Mouse (Mus musculus) left cerebral cortex, postnatal 25 days (tissue): ENCODE data around the gene Hmox2. TPM values are rescaled to one million over a fixed set of nuclear protein-coding genes. Genes with fewer than 3 reads are reported as not detected.

Experiments
- DNase-seq, 2 experiments: peaks; one replicate each; pipeline ENCODE4 v3.0.0; 2022; ENCODE audit warnings: low spot score in 2 of 2, mixed read lengths in 1 of 2
- intact Hi-C: fragments of 180-260 bp; cut with DNase I; formaldehyde crosslinking; loops from one replicate; pipeline ENCODE4 v1.15.1; 2025
- total RNA-seq, 2 experiments: library from RNA; stranded (reverse); gene quantifications; 2 replicates each; pipeline ENCODE4 v1.2.3; 2021

Hmox2 gene
- total RNA-seq, 2 experiments from 2014 or later: 79.0 to 80.3 TPM

GRCm38 (mm10) chr16:4777171-4777904 lies 51.2 kb downstream of the Hmox2 start:
- DNase-seq: no peak
- intact Hi-C loops: no loop called here

- DNase-seq: peak in 1 of 2 experiments; percentile 45
- intact Hi-C loops: no loop called here
Measured at GRCm38 (mm10) chr16:4777905-4778609, 51.9 kb downstream of the Hmox2 start.

GRCm38 (mm10) chr16:4778940-4779339 lies 52.8 kb downstream of the Hmox2 start:
- no peak for DNase-seq
- intact Hi-C loops: no loop called here

- intact Hi-C loops: no loop called here
- DNase-seq: peak; percentile 46 to 93
Measured at GRCm38 (mm10) chr16:4781524-4782196, 55.5 kb downstream of the Hmox2 start.

- no peak for DNase-seq
- intact Hi-C loops: no loop called here
Measured at GRCm38 (mm10) chr16:4782515-4782914, 56.4 kb downstream of the Hmox2 start.

DNA sequence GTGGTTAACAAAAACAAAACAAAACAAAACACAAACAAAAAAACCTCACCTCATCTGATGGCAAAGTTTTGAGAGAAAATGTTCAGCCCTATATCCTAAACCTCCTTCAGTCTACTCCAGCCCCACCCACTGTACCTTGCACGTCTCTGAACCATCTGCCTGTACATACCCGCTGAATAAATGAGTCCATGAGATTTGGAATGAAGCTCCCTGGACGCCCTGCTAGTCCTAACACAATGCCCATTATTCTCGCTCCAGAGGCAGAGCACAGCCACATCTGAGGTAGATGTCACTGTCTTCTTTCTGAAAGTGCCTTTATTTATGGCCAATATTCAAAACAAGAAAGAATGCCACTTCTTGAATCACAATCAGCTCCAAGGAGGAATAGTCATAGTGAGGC lies 59.5 kb downstream of the Hmox2 start:
- intact Hi-C loops: no loop called here
- DNase-seq: no peak

DNA sequence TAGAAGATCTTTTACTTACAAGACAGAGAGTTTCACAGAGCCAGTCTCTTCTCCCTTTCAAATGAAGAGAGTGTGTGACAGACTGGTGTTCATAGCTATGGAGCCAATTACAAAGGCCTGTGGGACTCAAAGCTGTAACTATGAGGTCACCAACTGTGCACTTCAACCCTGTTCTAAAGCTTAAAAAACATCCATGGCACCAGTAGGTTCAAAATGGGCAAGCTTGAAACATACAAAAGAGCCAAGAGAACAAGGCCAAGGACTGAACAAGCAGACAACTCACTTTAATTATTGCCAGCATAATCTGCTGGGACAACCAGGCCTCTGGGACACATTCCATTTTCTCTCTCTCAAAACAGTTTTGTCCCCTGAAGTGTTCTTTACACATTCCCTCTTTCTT lies 62.0 kb downstream of the Hmox2 start:
- intact Hi-C loops: no loop called here

GRCm38 (mm10) chr16:4789311-4789768 lies 63.2 kb downstream of the Hmox2 start:
- no peak for DNase-seq
- intact Hi-C loops: no loop called here

More for the DNA sequence above, 62.0 kb downstream of the Hmox2 start:
- no peak for DNase-seq

GRCm38 (mm10) chr16:4789810-4790559 lies 63.8 kb downstream of the Hmox2 start, which contains the start of gene Cdip1:
Gene Cdip1 (minus strand): TSS chr16:4790292.
- peak; percentile 96 to 97 for DNase-seq
- intact Hi-C loops: loop anchor here (5.0 kb wide), 1 partner anchor 98 kb away; no protein-coding TSS in a partner anchor

GRCm38 (mm10) chr16:4791332-4791731 lies 65.2 kb downstream of the Hmox2 start:
- intact Hi-C loops: loop anchor here (5.0 kb wide), 1 partner anchor 99 kb away; no protein-coding TSS in a partner anchor
- DNase-seq: no peak

DNA sequence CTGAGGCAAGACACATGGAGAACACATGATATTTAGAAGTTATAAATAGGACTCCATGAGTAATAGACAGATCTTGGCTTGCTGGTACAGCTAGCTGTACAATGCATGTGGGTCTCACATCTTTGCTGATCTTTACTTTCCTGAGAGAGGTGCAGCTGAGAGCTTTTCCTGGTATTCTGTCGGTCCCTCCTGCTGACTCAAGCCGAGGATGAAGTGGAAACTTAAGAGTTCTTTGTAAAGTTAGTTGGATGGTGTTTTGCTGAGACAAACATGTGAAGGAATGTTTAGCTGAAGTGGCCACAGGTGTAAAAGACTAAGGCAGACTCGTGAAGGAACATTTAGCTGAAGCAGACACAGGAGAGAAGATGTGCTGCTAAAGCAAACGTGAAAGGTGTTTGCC lies 70.5 kb downstream of the Hmox2 start:
- intact Hi-C loops: no loop called here

More for the DNA sequence above, 70.5 kb downstream of the Hmox2 start:
- DNase-seq: no peak

Other genes starting within 250 kb of the Hmox2 start
- gene Srl, start 184.5 kb upstream of the Hmox2 start, total RNA-seq: 1 to 10 TPM; 9.1 to 9.5 TPM
- 1 to 10 TPM; 2.9 to 3.5 TPM for gene Tfap4, start 166.5 kb upstream of the Hmox2 start, total RNA-seq
- 10 to 100 TPM; 11.7 to 12.4 TPM for gene Glis2, start 131.6 kb upstream of the Hmox2 start, total RNA-seq
- gene Pam16, start 101.4 kb upstream of the Hmox2 start, total RNA-seq: 10 to 100 TPM; 67.5 to 92.8 TPM
- gene Vasn, start 86.4 kb upstream of the Hmox2 start, total RNA-seq: 1 to 10 TPM; 7.5 to 9.9 TPM
- 10 to 100 TPM; 62.2 to 63.3 TPM for gene Dnaja3, start 86.4 kb upstream of the Hmox2 start, total RNA-seq
- 10 to 100 TPM; 82.0 to 92.7 TPM for gene Coro7, start 46.6 kb upstream of the Hmox2 start, total RNA-seq
- gene Nmral1, start 7.0 kb upstream of the Hmox2 start, total RNA-seq: 10 to 100 TPM in 1 of 2 experiments, 1 to 10 TPM in 1; 9.6 to 10.5 TPM
- gene Cdip1, start 63.9 kb downstream of the Hmox2 start, total RNA-seq: 100 to 1,000 TPM; 193 to 204 TPM
- not detected for gene 4930562C15Rik, start 109.1 kb downstream of the Hmox2 start, total RNA-seq
- 10 to 100 TPM; 86.6 to 88.2 TPM for gene Ubald1, start 154.0 kb downstream of the Hmox2 start, total RNA-seq
- gene Mgrn1, start 159.9 kb downstream of the Hmox2 start, total RNA-seq: 100 to 1,000 TPM; 200 to 206 TPM
- 10 to 100 TPM; 72.4 TPM for gene Nudt16l1, start 212.4 kb downstream of the Hmox2 start, total RNA-seq
- gene Anks3, start 237.8 kb downstream of the Hmox2 start, total RNA-seq: 10 to 100 TPM; 54.9 to 61.8 TPM